26 mouse cellular contexts compared by ENCODE assay signal in the genomic region with DNA sequence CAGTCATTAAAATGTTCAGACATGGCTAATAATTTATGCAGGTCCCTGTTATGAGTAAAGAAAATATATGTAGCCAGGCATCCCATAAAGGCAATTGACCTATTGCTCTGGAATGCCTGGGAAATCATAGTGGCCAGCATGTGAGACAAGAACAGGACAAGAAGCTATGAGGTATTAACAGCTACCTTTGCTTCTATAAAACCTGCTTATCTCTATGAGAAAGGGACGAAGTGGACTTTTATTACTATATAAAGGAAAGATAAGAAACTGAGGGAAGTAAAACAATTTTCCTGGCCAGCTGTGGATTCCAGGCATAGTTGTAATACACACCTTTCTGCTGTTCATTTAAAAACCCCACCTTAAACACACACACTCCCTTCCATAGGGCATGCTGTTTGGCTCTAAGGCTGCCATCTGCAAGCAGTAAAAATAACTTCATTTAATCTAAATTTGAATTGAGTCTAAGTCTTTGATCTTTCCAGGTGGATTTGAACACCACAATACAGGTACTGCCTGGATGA.
DNase-seq lines count a peak whose midpoint lies in the region; ATAC-seq and TF ChIP-seq lines count a peak whose summit lies in the region.
"Had no signal": no experiment of that assay in that cellular context is flagged by ENCODE, and none has a peak within 500 bp of the region (broad histone marks: within the 10 kb centered on the region; RNA-seq: fewer than 3 reads in every experiment).

No protein-coding gene starts in this region.

- peak; percentile 98 for ATAC-seq in intestine, embryonic 16.5 days
- peak; percentile 88 for ATAC-seq in stomach, postnatal 0 days (ENCODE audit: low FRiP score, low TSS enrichment)
- ATAC-seq: forebrain, embryonic 14.5 days; hindbrain, embryonic 16.5 days; Patski had no signal

- H3K27ac ChIP-seq in intestine, embryonic 16.5 days (ENCODE audit: low read length), result peak overlapping the region; percentile 63
- H3K27ac ChIP-seq in small intestine, adult 2 months (ENCODE audit: insufficient read depth, low read depth, low read length), result peak overlapping the region; percentile 58
- no peak overlapping the region for H3K27ac ChIP-seq in stomach, postnatal 0 days (replicated peaks)
- H3K27ac ChIP-seq in thymus, adult 2 months (ENCODE audit: control insufficient read depth, insufficient read depth, low read length), result no peak overlapping the region
- H3K27ac ChIP-seq: embryonic facial prominence, embryonic 12.5 days; embryonic facial prominence, embryonic 15.5 days; hindbrain, embryonic 10.5 days; hindbrain, embryonic 13.5 days had no signal

- no peak overlapping the region for H3K9ac ChIP-seq in intestine, embryonic 16.5 days (ENCODE audit: low read depth, low read length)
- H3K9ac ChIP-seq in stomach, postnatal 0 days (ENCODE audit: low read length), result no peak overlapping the region
- H3K9ac ChIP-seq: embryonic facial prominence, embryonic 12.5 days; embryonic facial prominence, embryonic 15.5 days; hindbrain, embryonic 13.5 days had no signal

- no peak for TF ChIP-seq CTCF in small intestine, adult 2 months (IDR thresholded peaks at IDR 0.05; ENCODE audit: extremely low read depth, insufficient read length, insufficient replicate concordance, low read depth, low read length)
- TF ChIP-seq CTCF in stomach, postnatal 0 days (IDR thresholded peaks at IDR 0.05; ENCODE audit: low read depth), result no peak
- TF ChIP-seq CTCF in thymus, adult 2 months (IDR thresholded peaks at IDR 0.05; ENCODE audit: borderline replicate concordance, control insufficient read depth, extremely low read depth, insufficient read depth, low read length, poor library complexity), result no peak

- no peak overlapping the region for H3K4me3 ChIP-seq in intestine, embryonic 16.5 days (ENCODE audit: low read length)
- H3K4me3 ChIP-seq in small intestine, adult 2 months (ENCODE audit: low read depth, low read length), result no peak overlapping the region
- no peak overlapping the region for H3K4me3 ChIP-seq in stomach, postnatal 0 days (ENCODE audit: low read depth, low read length)
- no peak overlapping the region for H3K4me3 ChIP-seq in thymus, adult 2 months (ENCODE audit: control insufficient read depth, insufficient read depth, low read length)
- H3K4me3 ChIP-seq: embryonic facial prominence, embryonic 12.5 days; embryonic facial prominence, embryonic 15.5 days; hindbrain, embryonic 10.5 days; hindbrain, embryonic 13.5 days had no signal

- no peaks in the 10 kb centered on the region for H3K27me3 ChIP-seq in intestine, embryonic 16.5 days (replicated peaks; ENCODE audit: control insufficient read depth, insufficient read depth, low read length)
- H3K27me3 ChIP-seq in small intestine, adult 2 months (ENCODE audit: control insufficient read depth, insufficient read depth, low read length), result no peaks in the 10 kb centered on the region
- no peaks in the 10 kb centered on the region for H3K27me3 ChIP-seq in stomach, postnatal 0 days (ENCODE audit: control insufficient read depth, insufficient read depth, low read length)
- no peaks in the 10 kb centered on the region for H3K27me3 ChIP-seq in thymus, adult 2 months (ENCODE audit: control insufficient read depth, insufficient read depth, low read length)
- H3K27me3 ChIP-seq: CH12.LX; embryonic facial prominence, embryonic 12.5 days; embryonic facial prominence, embryonic 15.5 days; hindbrain, embryonic 13.5 days; Patski had no signal

- DNase-seq in ZHBTc4 (ENCODE audit: low read depth, low spot score), result peak; percentile 51
- DNase-seq in stomach, postnatal 0 days (ENCODE audit: low spot score), result no peak
- no peak for DNase-seq in thymus, adult 2 months
- no peak for DNase-seq in gastrocnemius, postnatal 10 days
- no peak for DNase-seq in spleen, postnatal 14 days (ENCODE audit: low spot score in 2 of 2)
- DNase-seq: adrenal gland, postnatal 14 days; B cell, adult 2 months; cerebellum, adult 11 months; cerebellum, adult 2 months; cerebellum, adult 9-11 months; cerebellum, postnatal 25 days; gastrocnemius, postnatal 14 days; heart, adult 11 months; heart, postnatal 36 days had no signal

- peaks cover 3% of the 10 kb centered on the region; the same call in 1 of the 2 replicates for H3K36me3 ChIP-seq in intestine, embryonic 16.5 days (ENCODE audit: control insufficient read depth, insufficient read depth, low read length)
- H3K36me3 ChIP-seq in small intestine, adult 2 months (ENCODE audit: control insufficient read depth, insufficient read depth, low read length), result peaks cover 10% of the 10 kb centered on the region; the same call in 1 of the 2 replicates
- H3K36me3 ChIP-seq in stomach, postnatal 0 days (ENCODE audit: control insufficient read depth, insufficient read depth, low read length), result peaks cover 3% of the 10 kb centered on the region; the same call in 1 of the 2 replicates
- no peaks in the 10 kb centered on the region for H3K36me3 ChIP-seq in thymus, adult 2 months (ENCODE audit: control insufficient read depth, insufficient read depth, low read length)
- H3K36me3 ChIP-seq: embryonic facial prominence, embryonic 12.5 days; embryonic facial prominence, embryonic 15.5 days; G1E had no signal

- TF ChIP-seq EP300 in stomach, postnatal 0 days (optimal IDR thresholded peaks at IDR 0.05), result no peak

- no peaks in the 10 kb centered on the region for H3K9me3 ChIP-seq in intestine, embryonic 16.5 days (ENCODE audit: control insufficient read depth, low read length)
- no peaks in the 10 kb centered on the region for H3K9me3 ChIP-seq in stomach, postnatal 0 days (ENCODE audit: control insufficient read depth, low read length)
- H3K9me3 ChIP-seq: embryonic facial prominence, embryonic 12.5 days; embryonic facial prominence, embryonic 15.5 days; G1E; hindbrain, embryonic 10.5 days; hindbrain, embryonic 13.5 days had no signal

- no peak for TF ChIP-seq POLR2A in small intestine, adult 2 months (IDR thresholded peaks at IDR 0.05; ENCODE audit: low read depth, low read length)
- no peak for TF ChIP-seq POLR2A in thymus, adult 2 months (IDR thresholded peaks at IDR 0.05; ENCODE audit: control insufficient read depth, extremely low read depth, insufficient read depth, low read length, poor library complexity)

- H3K4me1 ChIP-seq in intestine, embryonic 16.5 days (ENCODE audit: control insufficient read depth, insufficient read depth, low read length), result peaks cover 3% of the 10 kb centered on the region
- H3K4me1 ChIP-seq in small intestine, adult 2 months (ENCODE audit: control insufficient read depth, insufficient read depth, insufficient read length, low read length), result peaks cover 8% of the 10 kb centered on the region; the same call in 1 of the 2 replicates
- no peaks in the 10 kb centered on the region for H3K4me1 ChIP-seq in stomach, postnatal 0 days (replicated peaks; ENCODE audit: control insufficient read depth, insufficient read depth)
- H3K4me1 ChIP-seq in thymus, adult 2 months (replicated peaks; ENCODE audit: control insufficient read depth, insufficient read depth, low read length), result no peaks in the 10 kb centered on the region
- H3K4me1 ChIP-seq: embryonic facial prominence, embryonic 12.5 days; embryonic facial prominence, embryonic 15.5 days; hindbrain, embryonic 10.5 days; hindbrain, embryonic 13.5 days had no signal

- no peak overlapping the region for H3K4me2 ChIP-seq in intestine, embryonic 16.5 days (ENCODE audit: low read depth, low read length)
- H3K4me2 ChIP-seq in stomach, postnatal 0 days (replicated peaks; ENCODE audit: low read depth), result no peak overlapping the region
- H3K4me2 ChIP-seq: embryonic facial prominence, embryonic 12.5 days; embryonic facial prominence, embryonic 15.5 days; heart, embryonic 11.5 days; hindbrain, embryonic 13.5 days had no signal

- 53% methylated on average over 1 of the region's 1 CpGs for WGBS in intestine, embryonic 16.5 days
- WGBS in small intestine, adult 2 months, result 33% methylated on average over 1 of the region's 1 CpGs
- 43% methylated on average over 1 of the region's 1 CpGs for WGBS in stomach, postnatal 0 days
- WGBS in thymus, adult 2 months, result 97% methylated on average over 1 of the region's 1 CpGs

Comparison
In these comparisons a context has a peak if more than half of its experiments do, and no peak if none do; other contexts are left out.
1. H3K27ac ChIP-seq: peak in intestine, embryonic 16.5 days (single experiment) and small intestine, adult 2 months (single experiment); none in stomach, postnatal 0 days (single experiment) and thymus, adult 2 months (single experiment).